Mouse (Mus musculus) MEL (cell line): ENCODE results near the gene Plin4. TPM values are rescaled to one million over a fixed set of nuclear protein-coding genes. Genes with fewer than 3 reads are reported as not detected.
"Not testable (repeated sequence)": the region's sequence is repeated elsewhere in the genome, so short reads cannot be mapped to it uniquely, and the experiment has no call there.

Experiments used
- DNase-seq: peaks from one replicate; pipeline ENCODE4 v3.0.0; 2011; ENCODE audit warnings: low read depth, low spot score
- H3K27ac ChIP-seq: 2 replicates; pipeline ENCODE4 v1.5.1; 2012; ENCODE audit warnings: low read depth, mild to moderate bottlenecking, control low read depth, low read length, moderate library complexity; ENCODE audit not compliant: control insufficient read depth
- H3K27me3 ChIP-seq, 2 experiments: fragments of 150-350 bp in 1 of 2; sonication (generic) in 1 of 2; 2 replicates each; pipeline ENCODE4 v1.6.1; 2012; ENCODE audit warnings: low read length in 2 of 2, mild to moderate bottlenecking in 2 of 2, improper control_type of control experiment in 1 of 2, moderate library complexity in 1 of 2; ENCODE audit not compliant: insufficient read depth in 2 of 2, control insufficient read depth in 1 of 2
- H3K36me3 ChIP-seq, 2 experiments: 2 replicates each; pipeline ENCODE4 v1.6.1; 2012 to 2014; ENCODE audit warnings: low read length in 2 of 2, improper control_type of control experiment in 1 of 2, inconsistent platforms in 1 of 2, mild to moderate bottlenecking in 1 of 2; ENCODE audit not compliant: insufficient read depth in 2 of 2, control insufficient read depth in 1 of 2
- H3K4me1 ChIP-seq, 2 experiments: fragments of 150-350 bp in 1 of 2; sonication (generic) in 1 of 2; 2 replicates each; pipeline ENCODE4 v1.6.1; 2012; ENCODE audit warnings: low read length in 2 of 2, improper control_type of control experiment in 1 of 2, mild to moderate bottlenecking in 1 of 2; ENCODE audit not compliant: insufficient read depth in 2 of 2, control insufficient read depth in 1 of 2
- H3K4me3 ChIP-seq, 2 experiments: fragments of 150-350 bp in 1 of 2; sonication (generic) in 1 of 2; 2 replicates each; pipeline ENCODE4 v1.5.1; 2012; ENCODE audit warnings: low read depth in 2 of 2, low read length in 2 of 2, mild to moderate bottlenecking in 2 of 2, moderate library complexity in 2 of 2, control low read depth in 1 of 2, improper control_type of control experiment in 1 of 2; ENCODE audit not compliant: control insufficient read depth in 1 of 2, insufficient read depth in 1 of 2
- H3K79me2 ChIP-seq: 2 replicates; pipeline ENCODE4 v1.6.1; 2012; ENCODE audit warnings: mild to moderate bottlenecking, low read length, moderate library complexity; ENCODE audit not compliant: control insufficient read depth, poor library complexity, insufficient read depth
- H3K9ac ChIP-seq: 2 replicates; pipeline ENCODE4 v1.6.1; 2012; ENCODE audit warnings: low read depth, mild to moderate bottlenecking, control low read depth, low read length, moderate library complexity; ENCODE audit not compliant: control insufficient read depth, poor library complexity, severe bottlenecking
- H3K9me3 ChIP-seq: fragments of 150-350 bp; sonication (generic); replicated peaks from 2 replicates; pipeline ENCODE4 v1.6.1; 2012; ENCODE audit warnings: mild to moderate bottlenecking, low read length, improper control_type of control experiment, moderate library complexity; ENCODE audit not compliant: insufficient read depth
- BHLHE40 ChIP-seq: IDR thresholded peaks from 2 replicates; pipeline ENCODE4 v1.6.1; 2012; ENCODE audit warnings: low read depth, mild to moderate bottlenecking, inconsistent platforms, low read length, improper control_type of control experiment, borderline replicate concordance
- CHD2 ChIP-seq: IDR thresholded peaks from 2 replicates; pipeline ENCODE4 v1.6.1; 2011; ENCODE audit warnings: low read length, improper control_type of control experiment
- CTCF ChIP-seq, 3 experiments: IDR thresholded peaks in 2 of 3; conservative IDR thresholded peaks in 1 of 3; 2 replicates each; pipeline ENCODE4 v1.5.1; 2011 to 2012; ENCODE audit warnings: low read length in 3 of 3, low read depth in 2 of 3, mild to moderate bottlenecking in 2 of 3, improper control_type of control experiment in 1 of 3, inconsistent platforms in 1 of 3, mixed read lengths in 1 of 3, moderate library complexity in 1 of 3; ENCODE audit not compliant: control insufficient read depth in 1 of 3, insufficient read depth in 1 of 3, poor library complexity in 1 of 3, severe bottlenecking in 1 of 3
- E2F4 ChIP-seq: IDR thresholded peaks from 2 replicates; pipeline ENCODE4 v1.6.1; 2011; ENCODE audit warnings: low read depth, low read length, improper control_type of control experiment, borderline replicate concordance
- EP300 ChIP-seq, 2 experiments: IDR thresholded peaks; 2 replicates each; pipeline ENCODE4 v1.6.1; 2011; ENCODE audit warnings: improper control_type of control experiment in 2 of 2, low read length in 2 of 2, low read depth in 1 of 2, mild to moderate bottlenecking in 1 of 2
- GATA1 ChIP-seq: IDR thresholded peaks from 2 replicates; pipeline ENCODE4 v1.6.1; 2011; ENCODE audit warnings: low read depth, low read length, improper control_type of control experiment
- KAT2A ChIP-seq: conservative IDR thresholded peaks from 2 replicates; pipeline ENCODE4 v1.6.1; 2012; ENCODE audit warnings: low read depth, low read length, improper control_type of control experiment, inconsistent platforms
- MAFK ChIP-seq: IDR thresholded peaks from 2 replicates; pipeline ENCODE4 v1.6.1; 2011; ENCODE audit warnings: low read depth, mild to moderate bottlenecking, low read length, improper control_type of control experiment, borderline replicate concordance
- MAZ ChIP-seq: IDR thresholded peaks from 2 replicates; pipeline ENCODE4 v1.6.1; 2012; ENCODE audit warnings: low read depth, mild to moderate bottlenecking, inconsistent platforms, low read length, improper control_type of control experiment
- MEF2A ChIP-seq: IDR thresholded peaks from 2 replicates; pipeline ENCODE4 v1.6.1; 2014; ENCODE audit warnings: low read depth, mild to moderate bottlenecking, inconsistent platforms, low read length, improper control_type of control experiment; ENCODE audit not compliant: poor library complexity, insufficient replicate concordance, severe bottlenecking; ENCODE audit errors: extremely low read depth
- NRF1 ChIP-seq: IDR thresholded peaks from 2 replicates; pipeline ENCODE4 v1.6.1; 2014; ENCODE audit warnings: low read depth, mild to moderate bottlenecking, inconsistent platforms, low read length, improper control_type of control experiment, moderate library complexity; ENCODE audit not compliant: poor library complexity, insufficient read depth, severe bottlenecking
- POLR2A ChIP-seq, 2 experiments: IDR thresholded peaks; 2 replicates each; pipeline ENCODE4 v1.6.1; 2011 to 2012; ENCODE audit warnings: low read length in 2 of 2, mild to moderate bottlenecking in 2 of 2, control low read depth in 1 of 2, improper control_type of control experiment in 1 of 2, low read depth in 1 of 2, moderate library complexity in 1 of 2; ENCODE audit not compliant: control insufficient read depth in 1 of 2, insufficient read depth in 1 of 2, poor library complexity in 1 of 2
- RCOR1 ChIP-seq: IDR thresholded peaks from 2 replicates; pipeline ENCODE4 v1.6.1; 2012; ENCODE audit warnings: low read depth, mild to moderate bottlenecking, inconsistent platforms, low read length, improper control_type of control experiment
- SIN3A ChIP-seq: IDR thresholded peaks from 2 replicates; pipeline ENCODE4 v1.6.1; 2012; ENCODE audit warnings: low read length, improper control_type of control experiment, inconsistent platforms
- SMC3 ChIP-seq: IDR thresholded peaks from 2 replicates; pipeline ENCODE4 v1.6.1; 2011; ENCODE audit warnings: low read depth, low read length, improper control_type of control experiment
- TBP ChIP-seq: IDR thresholded peaks from 2 replicates; pipeline ENCODE4 v1.8.0; 2011; ENCODE audit warnings: low read depth, low read length, improper control_type of control experiment
- UBTF ChIP-seq: IDR thresholded peaks from 2 replicates; pipeline ENCODE4 v1.6.1; 2012; ENCODE audit warnings: low read depth, mild to moderate bottlenecking, inconsistent platforms, low read length, improper control_type of control experiment, moderate library complexity, borderline replicate concordance; ENCODE audit not compliant: insufficient read depth
- USF2 ChIP-seq, 2 experiments: IDR thresholded peaks; 2 replicates each; pipeline ENCODE4 v1.6.1; 2011 to 2012; ENCODE audit warnings: improper control_type of control experiment in 2 of 2, low read length in 2 of 2, borderline replicate concordance in 1 of 2, inconsistent platforms in 1 of 2, low read depth in 1 of 2, mild to moderate bottlenecking in 1 of 2; ENCODE audit not compliant: insufficient read depth in 1 of 2
- ZC3H11A ChIP-seq: IDR thresholded peaks from 2 replicates; pipeline ENCODE4 v1.6.1; 2012; ENCODE audit warnings: low read depth, mild to moderate bottlenecking, inconsistent platforms, low read length, improper control_type of control experiment
- ZMIZ1 ChIP-seq: IDR thresholded peaks from 2 replicates; pipeline ENCODE4 v1.6.1; 2012; ENCODE audit warnings: low read depth, mild to moderate bottlenecking, inconsistent platforms, low read length, improper control_type of control experiment, moderate library complexity
- polyA plus RNA-seq, 2 experiments: library from polyadenylated mRNA; stranded (reverse) in 1 of 2; unstranded in 1 of 2; fragments of >175 nt in 1 of 2; fragments of >200 nt in 1 of 2; gene quantifications; 2 replicates each; pipeline versions ENCODE4 v1.2.1 to v1.2.4; 2012; ENCODE audit warnings: low replicate concordance in 2 of 2, low read depth in 1 of 2; ENCODE audit not compliant: insufficient read length in 2 of 2, insufficient read depth in 1 of 2, missing spikeins in 1 of 2
- total RNA-seq: library from RNA; depleted of rRNA; stranded (reverse); fragments of 300-350 nt; gene quantifications from 2 replicates; pipeline ENCODE4 v1.2.3, GENCODE M21; 2012

Plin4 gene
- total and polyA plus RNA-seq, 3 experiments: 0.07 to 0.08 TPM; not detected in 1

DNA sequence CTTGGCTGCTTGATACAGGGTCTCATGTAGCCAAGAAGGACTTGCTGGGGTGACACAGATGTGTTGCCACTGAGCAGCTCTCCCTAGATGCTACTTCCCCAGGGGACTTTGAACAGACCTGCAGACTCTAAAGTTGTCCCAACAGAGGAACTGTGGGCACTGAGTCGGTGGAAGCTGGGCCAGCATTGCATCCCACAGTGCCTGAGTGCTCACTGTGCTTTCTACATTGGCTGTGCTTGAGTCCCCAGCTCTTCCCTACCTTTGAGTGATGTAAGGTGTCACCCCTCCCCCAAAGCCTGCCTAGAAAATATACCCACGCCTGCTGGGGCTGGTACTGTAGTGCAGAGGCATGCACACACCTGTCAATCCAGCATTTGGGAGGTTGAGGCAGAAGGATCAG lies 1.9 kb downstream of the Plin4 start:
- no peak overlapping the region for H3K4me3 ChIP-seq
- H3K4me1 ChIP-seq: no peaks in the 10 kb centered on the region
- no peaks in the 10 kb centered on the region for H3K36me3 ChIP-seq
- no peak overlapping the region for H3K9ac ChIP-seq
- no peak overlapping the region for H3K27ac ChIP-seq
- H3K9me3 ChIP-seq: no peaks in the 10 kb centered on the region
- no peaks in the 10 kb centered on the region for H3K79me2 ChIP-seq
- TF ChIP-seq SIN3A (no peak), ZC3H11A (no peak), USF2 (IDR thresholded peaks at IDR 0.05; ENCODE audit: borderline replicate concordance in 1 of 2, insufficient read depth in 1 of 2, low read depth in 1 of 2, low read length in 2 of 2) (no peak), MEF2A (no peak), GATA1 (no peak), CHD2 (no peak), ZMIZ1 (no peak), E2F4 (no peak), MAZ (no peak), POLR2A (IDR thresholded peaks at IDR 0.05; ENCODE audit: control insufficient read depth in 1 of 2, insufficient read depth in 1 of 2, low read depth in 1 of 2, low read length in 2 of 2, poor library complexity in 1 of 2) (no peak), BHLHE40 (no peak)
- no peaks in the 10 kb centered on the region for H3K27me3 ChIP-seq
- DNase-seq: no peak

DNA sequence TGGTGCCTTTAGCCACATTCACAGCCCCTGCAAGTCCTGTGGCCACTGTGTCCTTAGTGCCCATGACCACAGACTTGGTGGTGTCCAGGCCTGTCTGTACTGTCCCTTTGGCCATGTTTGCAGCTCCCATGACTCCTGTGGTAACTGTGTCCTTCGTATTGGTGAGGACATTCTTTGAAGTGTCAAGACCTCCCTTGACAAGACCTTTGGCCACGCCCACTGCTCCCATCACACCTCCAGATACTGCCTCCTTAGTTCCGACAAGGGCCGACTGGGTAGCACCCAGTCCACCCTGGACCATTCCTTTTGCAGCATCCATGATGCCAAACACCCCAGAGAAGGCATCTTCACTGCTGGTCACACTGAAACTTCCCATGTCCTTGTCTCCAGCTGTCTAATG lies 2.6 kb downstream of the Plin4 start:
- TF ChIP-seq POLR2A (IDR thresholded peaks at IDR 0.05; ENCODE audit: control insufficient read depth in 1 of 2, insufficient read depth in 1 of 2, low read depth in 1 of 2, low read length in 2 of 2, poor library complexity in 1 of 2): no peak
- TF ChIP-seq ZMIZ1: no peak
- TF ChIP-seq CHD2: no peak
- TF ChIP-seq GATA1: no peak
- no peak for TF ChIP-seq BHLHE40
- no peak for TF ChIP-seq EP300 (IDR thresholded peaks at IDR 0.05; ENCODE audit: low read depth in 1 of 2, low read length in 2 of 2)
- no peak for TF ChIP-seq KAT2A
- no peak for TF ChIP-seq NRF1
- no peak for TF ChIP-seq TBP
- TF ChIP-seq CTCF (IDR thresholded peaks at IDR 0.05 in 2 of 3, conservative IDR thresholded peaks at IDR 0.05 in 1 of 3; ENCODE audit: control insufficient read depth in 1 of 3, insufficient read depth in 1 of 3, low read depth in 2 of 3, low read length in 3 of 3, poor library complexity in 1 of 3, severe bottlenecking in 1 of 3): no peak
- no peak for TF ChIP-seq RCOR1
- no peak for TF ChIP-seq SMC3
- TF ChIP-seq MAFK: no peak
- TF ChIP-seq UBTF: no peak
- TF ChIP-seq MEF2A: no peak
- no peaks in the 10 kb centered on the region for H3K79me2 ChIP-seq
- H3K4me1 ChIP-seq: no peaks in the 10 kb centered on the region
- no peaks in the 10 kb centered on the region; a peak in 1 of 4 replicates for H3K36me3 ChIP-seq
- no peaks in the 10 kb centered on the region for H3K9me3 ChIP-seq
- no peak overlapping the region for H3K27ac ChIP-seq
- no peak for DNase-seq
- H3K4me3 ChIP-seq: no peak overlapping the region
- H3K27me3 ChIP-seq: no peaks in the 10 kb centered on the region
- H3K9ac ChIP-seq: no peak overlapping the region

DNA sequence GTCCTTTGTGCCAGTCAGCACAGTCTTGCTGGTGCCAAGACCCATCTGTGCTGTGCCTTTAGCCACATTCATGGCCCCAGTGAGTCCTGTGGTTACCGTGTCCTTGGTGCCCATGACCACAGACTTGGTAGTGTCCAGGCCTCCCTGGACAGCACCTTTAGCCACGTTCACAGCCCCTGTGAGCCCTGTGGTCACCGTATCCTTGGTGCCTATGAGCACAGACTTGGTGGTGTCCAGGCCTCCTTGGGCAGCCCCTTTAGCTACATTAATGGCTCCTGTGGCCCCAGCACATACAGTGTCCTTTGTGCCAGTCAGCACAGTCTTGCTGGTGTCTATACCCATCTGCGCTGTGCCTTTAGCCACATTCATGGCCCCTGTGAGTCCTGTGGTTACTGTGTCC lies 3.2 kb downstream of the Plin4 start:
- not testable (repeated sequence) for H3K36me3 ChIP-seq, H3K27me3 ChIP-seq, H3K9me3 ChIP-seq, H3K4me1 ChIP-seq, H3K27ac ChIP-seq, H3K79me2 ChIP-seq, H3K4me3 ChIP-seq, DNase-seq, H3K9ac ChIP-seq

DNA sequence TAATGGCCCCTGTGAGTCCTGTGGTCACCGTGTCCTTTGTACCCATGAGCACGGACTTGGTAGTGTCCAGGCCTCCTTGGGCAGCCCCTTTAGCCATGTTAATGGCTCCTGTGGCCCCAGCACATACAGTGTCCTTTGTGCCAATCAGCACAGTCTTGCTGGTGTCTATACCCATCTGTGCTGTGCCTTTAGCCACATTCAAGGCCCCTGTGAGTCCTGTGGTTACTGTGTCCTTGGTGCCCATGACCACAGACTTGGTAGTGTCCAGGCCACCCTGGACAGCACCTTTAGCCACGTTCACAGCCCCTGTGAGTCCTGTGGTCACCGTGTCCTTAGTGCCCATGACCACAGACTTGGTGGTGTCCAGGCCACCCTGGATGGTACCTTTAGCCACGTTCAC lies 4.8 kb downstream of the Plin4 start:
- not testable (repeated sequence) for H3K9ac ChIP-seq, H3K9me3 ChIP-seq, H3K79me2 ChIP-seq, DNase-seq, H3K4me3 ChIP-seq, H3K27me3 ChIP-seq, H3K4me1 ChIP-seq, H3K27ac ChIP-seq, H3K36me3 ChIP-seq
